Mouse (Mus musculus): ENCODE measurements around the gene Npm1. TPM values are rescaled to one million over a fixed set of nuclear protein-coding genes. Genes with fewer than 3 reads are reported as not detected.

The Npm1 gene
- 334 TPM for polyA plus RNA-seq (2014; fragmentation: Illumina TruSeq; extraction: RNeasy Lipid Tissue Mini Kit (QIAGEN cat#74804); ENCODE audit: low read depth, low replicate concordance)

DNA sequence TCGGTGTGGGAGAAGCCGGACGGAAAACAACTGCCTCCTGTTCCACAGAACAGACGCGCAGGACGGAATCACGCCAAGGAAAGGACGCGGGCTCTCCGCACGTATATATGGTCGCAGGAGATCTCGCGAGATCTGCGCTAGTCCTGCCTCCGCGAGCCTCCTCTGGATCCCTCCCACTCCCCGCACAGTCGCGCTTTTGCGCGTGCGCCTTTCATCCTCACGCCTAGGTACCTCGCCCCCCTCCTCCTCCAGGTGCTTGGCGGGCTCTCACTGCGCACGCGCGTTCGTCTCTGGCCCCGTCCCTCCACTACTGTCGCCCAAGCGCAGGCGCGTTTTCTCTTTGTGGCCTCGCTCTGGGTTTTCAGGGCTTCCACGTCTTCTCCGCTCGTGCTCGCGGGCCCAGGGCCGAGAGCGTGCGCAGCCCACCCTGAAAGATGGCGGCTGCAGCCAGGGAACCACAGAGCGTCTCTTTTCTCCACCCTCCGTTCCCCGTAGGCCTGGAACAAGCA lies at the start of gene Npm1:
Npm1 (minus strand) TSS at position 209 of the 509 bp plus-strand sequence.

DNA sequence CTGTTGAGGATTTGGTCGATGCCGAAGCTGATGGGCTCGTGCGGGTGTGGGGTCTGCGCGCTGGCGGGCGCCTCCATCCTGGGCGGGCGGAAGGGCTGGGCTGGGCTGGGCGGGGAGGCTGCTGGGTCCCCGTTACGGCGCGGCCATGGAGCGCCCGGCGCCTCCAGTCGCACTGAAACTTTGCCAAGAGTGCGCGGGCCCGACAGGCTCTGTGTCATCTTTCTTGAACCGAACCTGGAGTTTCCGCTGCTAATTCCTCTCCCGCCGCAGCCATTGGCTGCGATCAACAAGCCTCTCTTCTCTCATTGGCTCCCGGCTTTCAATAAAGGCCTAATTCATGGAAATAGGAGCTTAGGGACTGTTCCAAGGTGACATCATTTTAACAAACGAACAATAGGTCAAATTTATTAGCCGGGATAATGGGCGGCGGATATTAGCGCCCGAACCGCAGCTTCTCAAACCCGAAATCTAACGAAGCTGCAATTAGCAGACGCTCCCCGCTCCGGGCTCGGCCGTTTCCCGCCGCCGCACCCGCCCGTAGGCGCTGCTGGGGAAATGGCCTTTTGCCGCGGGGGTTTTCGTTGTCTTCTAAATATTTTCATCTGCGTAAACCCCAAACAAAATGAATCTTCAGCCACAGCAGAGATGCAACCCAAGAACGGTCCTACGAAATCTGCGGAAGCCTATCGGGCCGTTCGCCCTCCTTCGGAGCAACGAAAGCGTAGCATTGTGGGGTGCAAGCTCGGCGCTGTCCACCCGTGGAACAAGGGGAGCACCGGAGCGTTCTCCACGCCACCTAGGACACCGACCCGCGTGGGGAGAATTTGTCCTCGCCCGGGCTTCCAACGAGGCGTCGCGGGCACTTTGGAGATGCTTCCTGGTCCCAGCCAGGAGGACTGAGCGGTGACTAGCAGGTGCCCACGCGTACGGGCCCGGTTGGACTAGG lies 40.6 kb upstream of the Npm1 start, which contains the start of gene Tlx3:
Tlx3 (minus strand) TSS at position 207 of the 946 bp plus-strand sequence.

DNA sequence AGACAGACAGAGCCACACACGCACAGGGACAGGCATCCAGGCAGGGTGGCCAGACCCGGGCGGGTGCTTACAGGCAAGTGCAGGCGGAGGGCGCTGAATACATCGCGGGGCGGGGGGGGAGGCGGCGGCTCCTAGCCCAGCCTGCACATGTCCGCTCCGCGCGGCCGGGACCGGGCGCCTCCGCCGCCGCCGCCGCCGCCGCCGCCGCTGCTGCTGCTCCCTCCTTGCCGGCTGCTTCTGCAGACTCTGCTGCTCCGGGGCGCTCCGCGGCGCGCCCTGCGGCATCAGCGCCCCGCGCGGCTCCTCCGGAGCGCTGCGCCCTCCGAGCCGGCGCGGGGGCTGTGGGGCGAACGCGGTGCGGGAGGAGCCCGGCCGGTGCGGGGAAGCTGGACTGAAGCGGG lies 15.8 kb downstream of the Npm1 start, which contains the start of gene Fgf18:
Fgf18 (minus strand) TSS at position 230 of the 401 bp plus-strand sequence.

Other genes starting within 250 kb of the Npm1 start
- gene Fgf18, start 15.8 kb downstream of the Npm1 start, polyA plus RNA-seq (2014; fragmentation: Illumina TruSeq; extraction: RNeasy Lipid Tissue Mini Kit (QIAGEN cat#74804); ENCODE audit: low read depth, low replicate concordance) = 2.7 TPM
- gene Tlx3, start 40.4 kb upstream of the Npm1 start, polyA plus RNA-seq (2014; fragmentation: Illumina TruSeq; extraction: RNeasy Lipid Tissue Mini Kit (QIAGEN cat#74804); ENCODE audit: low read depth, low replicate concordance) = not detected
- gene Gm12117, start 113.5 kb upstream of the Npm1 start, polyA plus RNA-seq (2014; fragmentation: Illumina TruSeq; extraction: RNeasy Lipid Tissue Mini Kit (QIAGEN cat#74804); ENCODE audit: low read depth, low replicate concordance) = not detected